Mouse (Mus musculus): Measurements from ENCODE around the gene Ppfia4.

Ppfia4 gene

GRCm38 (mm10) chr1:134332770-134333271 lies at the start of gene Ppfia4:
TSS of gene Ppfia4 (minus strand) at chr1:134332928.
- no peak for DNase-seq (ENCODE audit: low spot score)

DNA sequence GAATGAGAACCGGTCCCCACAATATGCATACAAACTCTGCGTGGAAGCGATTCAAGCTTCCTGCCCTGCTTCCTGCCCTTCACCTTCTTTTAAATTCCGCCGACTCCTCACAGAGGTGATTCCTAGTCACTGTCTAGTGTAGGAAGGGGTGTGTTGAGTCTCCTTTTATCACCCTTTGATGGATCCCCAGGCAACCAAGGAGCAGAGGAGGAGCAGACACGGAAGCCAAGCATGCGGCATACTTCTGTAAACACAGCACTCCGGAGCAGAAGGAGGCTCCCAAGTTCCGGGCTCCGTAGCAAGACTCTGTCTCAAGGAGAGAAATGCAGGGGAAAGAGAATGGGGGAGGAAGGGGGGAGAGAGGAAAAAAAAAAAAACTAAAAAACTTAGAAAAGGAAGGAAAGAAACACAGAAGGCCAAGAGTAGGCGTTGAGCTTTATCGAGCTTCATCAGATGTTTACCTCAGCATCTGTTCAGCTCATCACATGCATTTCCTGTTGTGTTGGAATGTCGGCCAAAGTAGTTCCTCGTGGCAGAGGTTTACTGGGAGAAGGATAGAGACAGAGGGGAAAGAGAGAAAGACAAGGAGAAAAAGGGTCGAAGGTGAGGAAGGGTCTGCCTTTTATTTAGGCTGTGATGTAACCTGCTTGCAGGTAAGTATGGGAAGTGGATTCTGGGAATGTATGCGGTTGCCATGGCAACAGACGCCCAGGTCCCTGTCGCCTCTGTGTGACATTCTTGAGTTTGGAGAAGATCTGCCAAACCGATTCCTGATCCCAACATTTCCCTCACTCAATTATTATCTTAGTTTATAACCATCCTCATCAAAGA lies 49.3 kb upstream of the Ppfia4 start:
- DNase-seq (ENCODE audit: low spot score) = no peak

DNA sequence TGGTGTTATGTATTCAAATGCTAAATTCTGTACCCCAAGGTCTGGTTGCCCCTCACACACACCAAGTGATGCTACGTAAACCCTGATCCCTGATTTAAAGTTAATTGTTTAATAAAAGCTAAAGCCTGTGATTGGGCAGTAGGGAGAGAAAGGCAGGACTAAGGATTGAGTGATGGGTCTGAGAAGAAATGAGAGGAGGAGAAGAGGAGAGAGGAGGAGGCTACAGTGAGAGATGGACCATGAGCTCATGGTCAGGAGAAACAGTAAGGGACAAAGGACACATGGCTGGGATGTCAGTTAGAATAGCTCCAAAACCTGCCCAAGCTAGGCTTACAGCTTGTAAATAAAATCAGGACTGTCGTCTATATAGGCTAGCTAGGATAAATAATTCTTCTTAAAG lies 48.3 kb upstream of the Ppfia4 start:
- no peak for DNase-seq (ENCODE audit: low spot score)

DNA sequence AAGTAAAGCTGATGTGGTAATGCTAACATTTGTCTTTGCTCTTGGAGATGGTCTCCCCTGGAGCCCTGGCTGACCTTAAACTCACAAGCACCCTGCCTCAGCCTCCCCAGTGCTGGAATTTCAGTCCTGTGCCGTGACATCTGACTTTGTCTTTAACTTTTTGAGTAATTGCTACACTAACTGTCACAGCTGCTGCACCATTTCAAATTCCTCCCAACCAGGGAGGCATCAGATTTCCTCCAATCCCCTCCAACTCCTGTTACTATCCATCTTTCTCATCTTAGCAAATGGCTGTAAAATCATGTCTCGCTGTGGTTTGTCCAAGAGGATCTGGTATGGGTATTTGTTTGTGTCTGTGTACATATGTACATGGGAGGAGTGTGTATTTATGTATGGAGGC lies 41.4 kb upstream of the Ppfia4 start:
- DNase-seq (ENCODE audit: low spot score) = no peak

DNA sequence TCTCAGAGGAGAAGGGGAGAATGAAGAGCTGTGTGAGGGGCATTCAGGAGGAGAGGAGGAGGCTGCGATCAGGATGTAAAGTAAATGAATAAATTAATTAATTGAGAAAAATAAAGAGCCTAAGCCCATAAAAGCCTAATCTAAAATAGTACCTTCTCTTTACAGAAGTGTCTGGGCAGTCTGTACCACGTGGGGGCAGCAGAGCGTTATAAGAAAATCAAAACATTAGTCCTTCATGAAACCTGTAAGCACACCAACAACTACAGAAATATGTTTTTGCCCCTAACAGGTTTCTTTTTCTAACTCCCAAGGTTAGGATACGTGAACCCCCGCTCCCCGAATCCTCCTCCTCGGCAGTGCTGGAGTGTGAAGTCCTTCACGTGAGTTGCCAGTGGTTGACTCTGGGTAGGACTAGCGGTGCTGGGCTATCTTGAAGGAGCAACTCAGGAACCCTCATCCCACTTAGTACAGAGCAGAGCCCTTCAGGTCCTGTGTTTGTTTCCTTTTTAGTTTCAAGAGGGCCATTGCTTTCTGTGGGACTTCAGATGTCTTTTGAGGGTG lies 36.1 kb upstream of the Ppfia4 start:
- DNase-seq (ENCODE audit: low spot score) = peak; percentile 64

DNA sequence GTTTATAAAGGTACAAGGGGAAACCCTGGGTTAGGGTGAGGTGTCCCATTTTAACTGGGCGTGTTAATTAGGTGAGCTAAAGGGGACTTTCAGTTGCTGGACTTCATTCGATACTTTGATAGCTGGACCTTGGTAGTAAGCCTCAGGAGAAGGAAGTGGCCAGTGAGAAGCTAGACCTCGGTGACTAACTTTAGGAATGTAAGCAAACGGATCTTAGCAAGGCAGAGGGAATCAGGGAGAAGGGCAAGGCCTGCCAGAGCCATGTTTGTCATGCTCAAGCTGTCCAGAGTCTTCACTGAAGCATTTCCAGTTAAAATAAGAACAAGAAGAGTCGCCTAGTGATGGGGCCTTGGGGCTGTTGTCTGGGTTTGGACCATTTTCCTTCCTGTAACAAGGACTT lies 32.8 kb upstream of the Ppfia4 start:
- DNase-seq (ENCODE audit: low spot score) = no peak

DNA sequence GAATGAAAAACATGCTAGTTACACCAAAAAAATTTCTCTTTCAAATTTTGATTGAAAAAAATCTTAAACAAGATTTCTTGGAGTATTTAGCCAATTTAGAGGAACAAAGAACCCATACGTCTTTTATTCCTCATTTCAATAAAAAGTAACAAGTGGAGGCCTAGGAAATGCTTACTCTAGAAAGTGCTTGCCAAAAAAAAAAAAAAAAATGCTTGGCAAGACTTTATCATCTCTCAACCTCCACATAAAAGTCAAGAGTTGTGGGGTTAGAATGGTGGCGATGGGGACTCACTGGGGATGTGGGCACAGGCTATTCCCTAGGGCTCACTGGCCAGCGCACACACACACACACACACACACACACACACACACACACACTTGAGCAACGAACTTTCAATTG lies 30.5 kb upstream of the Ppfia4 start:
- DNase-seq (ENCODE audit: low spot score) = no peak

DNA sequence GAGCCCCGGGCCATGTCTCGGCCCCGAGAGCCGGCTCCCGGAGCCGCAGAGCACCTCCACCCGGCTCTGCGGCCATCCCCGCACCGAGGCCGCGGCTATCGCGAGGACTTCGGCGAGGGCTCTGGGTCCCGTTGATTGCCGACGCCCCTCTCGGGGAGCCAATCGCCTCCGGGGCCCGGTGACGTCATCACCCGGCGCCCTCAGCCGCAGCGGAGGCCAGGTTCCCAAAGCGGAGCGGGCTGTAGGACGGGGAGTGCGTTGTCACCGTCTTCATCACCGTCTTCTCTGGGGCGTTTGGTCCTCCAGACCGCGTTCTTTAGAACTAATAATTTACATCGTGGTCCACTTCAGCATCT lies 29.1 kb upstream of the Ppfia4 start, which contains the start of gene Tmem183a:
TSS of gene Tmem183a (minus strand) at position 123 of the 356 bp plus-strand sequence.
- peak; percentile 97 for DNase-seq (ENCODE audit: low spot score)

DNA sequence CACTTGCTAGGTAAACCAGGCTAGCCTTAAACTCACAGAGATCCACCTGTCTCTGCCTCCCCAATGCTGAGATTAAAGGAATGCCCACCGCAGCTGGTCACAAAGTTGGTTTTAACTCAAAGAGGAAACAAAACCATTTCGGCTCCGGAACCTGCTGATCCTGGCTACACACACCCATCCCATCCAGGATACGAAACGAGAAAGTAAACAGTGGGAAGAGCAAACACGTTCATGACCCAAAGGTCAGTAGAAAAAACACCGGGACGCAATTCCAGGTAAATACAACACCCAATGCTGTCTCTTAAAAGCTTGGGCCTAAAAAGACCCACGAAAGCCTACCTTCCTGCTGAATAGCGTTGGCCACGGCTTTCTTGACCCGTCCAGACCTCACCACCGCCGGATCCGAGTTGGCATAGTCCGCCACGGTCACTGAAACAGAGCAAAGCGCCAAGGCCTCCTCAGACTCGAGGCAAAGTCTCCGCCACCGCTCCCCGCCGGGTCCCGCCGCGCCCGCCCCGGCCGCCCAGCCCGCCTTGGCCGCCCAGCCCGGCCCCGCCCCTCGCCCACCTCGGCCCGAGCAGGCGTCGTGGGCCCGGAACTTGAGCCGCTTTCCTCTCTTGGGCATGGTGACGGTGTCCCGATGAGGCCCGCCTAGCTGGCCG lies 28.6 kb upstream of the Ppfia4 start:
- DNase-seq (ENCODE audit: low spot score) = peak; percentile 7

DNA sequence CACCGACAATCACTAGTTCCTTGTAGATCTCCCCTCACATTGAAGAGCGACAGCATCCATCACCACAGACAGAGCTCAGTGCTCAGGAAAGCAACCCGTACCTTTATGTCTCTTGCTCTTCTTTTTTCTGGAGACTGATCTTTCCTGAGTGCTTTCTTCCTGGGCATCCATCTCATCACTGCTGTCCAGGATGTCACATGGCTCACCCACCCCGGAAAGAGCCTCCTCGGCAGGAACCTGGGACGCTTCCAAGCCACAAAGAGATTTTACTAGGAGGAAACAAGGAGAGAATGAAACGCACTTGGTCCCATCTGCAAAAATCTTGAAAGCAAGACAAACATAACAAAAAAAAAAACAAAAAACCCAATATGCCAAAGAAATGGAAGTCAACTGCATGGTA lies 27.9 kb upstream of the Ppfia4 start:
- DNase-seq (ENCODE audit: low spot score) = no peak

- DNase-seq (ENCODE audit: low spot score) = no peak
Observed at GRCm38 (mm10) chr1:134357461-134357860, 24.7 kb upstream of the Ppfia4 start.

GRCm38 (mm10) chr1:134353326-134353725 lies 20.6 kb upstream of the Ppfia4 start:
- DNase-seq (ENCODE audit: low spot score) = no peak

- DNase-seq (ENCODE audit: low spot score) = no peak
Observed at GRCm38 (mm10) chr1:134347791-134348190, 15.1 kb upstream of the Ppfia4 start.

- no peak for DNase-seq (ENCODE audit: low spot score)
Observed at GRCm38 (mm10) chr1:134345075-134345474, 12.3 kb upstream of the Ppfia4 start.

DNA sequence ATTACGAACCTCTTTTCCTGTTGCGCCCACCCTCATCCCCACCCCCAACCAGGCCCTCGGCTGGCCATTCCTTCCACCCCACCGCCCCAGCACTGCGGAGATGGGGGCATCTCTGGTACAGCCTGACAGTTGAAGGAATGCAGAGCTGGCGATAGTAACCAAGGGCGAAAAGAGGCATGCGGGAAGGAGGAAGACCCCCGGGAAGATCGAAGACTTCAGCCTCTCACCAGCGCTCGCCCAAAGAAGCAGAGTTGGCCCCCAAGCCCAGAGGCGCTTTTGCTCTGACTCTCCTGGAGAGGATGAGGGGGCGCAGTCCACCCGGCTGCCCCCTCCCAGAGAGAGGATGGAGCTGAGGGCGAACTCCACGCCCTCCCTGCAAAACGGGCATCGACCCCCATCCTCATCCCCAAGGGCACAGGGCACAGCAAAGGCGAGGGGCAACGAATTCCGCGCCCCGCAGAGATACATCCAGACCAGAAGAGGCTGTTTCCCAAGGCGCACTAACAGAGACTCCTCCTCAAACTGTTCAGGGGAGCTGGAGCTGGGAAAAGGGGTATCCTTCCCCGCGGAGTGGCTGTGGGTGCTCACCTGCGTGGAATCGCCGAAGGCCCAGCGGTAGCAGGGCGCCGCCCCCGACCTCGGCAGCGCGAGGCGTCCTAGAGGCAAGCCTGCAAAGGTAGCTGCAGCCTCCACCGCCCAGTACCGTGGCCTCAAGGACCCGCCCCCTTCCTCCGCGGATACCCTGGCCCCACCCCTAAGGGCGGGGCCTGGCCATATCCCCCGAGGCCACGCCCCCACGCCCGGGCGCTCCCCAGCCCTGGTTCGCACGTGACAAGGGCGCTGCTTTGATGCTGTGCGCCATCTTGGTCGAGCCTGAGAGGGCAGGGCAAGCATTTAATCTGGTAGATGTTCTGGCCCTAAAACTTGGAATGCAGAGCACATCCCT lies 11.6 kb upstream of the Ppfia4 start:
- DNase-seq (ENCODE audit: low spot score) = peak; percentile 69

DNA sequence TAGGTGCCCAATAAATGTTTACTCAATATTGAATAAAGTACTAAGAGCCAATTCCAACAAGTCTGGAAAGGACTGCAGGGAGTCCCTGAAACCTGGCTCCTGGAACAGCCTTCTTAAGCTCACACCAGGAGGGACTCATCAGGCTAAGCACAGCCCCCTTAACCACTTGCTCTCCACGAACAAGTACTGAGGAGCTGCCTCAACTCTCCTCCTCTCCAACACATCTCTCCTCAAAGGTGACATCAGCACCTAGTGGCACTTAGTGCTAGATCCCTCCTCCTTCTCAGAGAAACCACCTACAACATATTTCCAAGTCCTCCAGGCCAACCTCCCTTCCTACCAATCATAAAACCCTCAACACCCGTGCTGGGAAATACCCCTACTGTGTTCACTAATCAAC lies 10.8 kb upstream of the Ppfia4 start:
- DNase-seq (ENCODE audit: low spot score) = no peak

- DNase-seq (ENCODE audit: low spot score) = no peak
Observed at GRCm38 (mm10) chr1:134342781-134343310, 10.1 kb upstream of the Ppfia4 start.

DNA sequence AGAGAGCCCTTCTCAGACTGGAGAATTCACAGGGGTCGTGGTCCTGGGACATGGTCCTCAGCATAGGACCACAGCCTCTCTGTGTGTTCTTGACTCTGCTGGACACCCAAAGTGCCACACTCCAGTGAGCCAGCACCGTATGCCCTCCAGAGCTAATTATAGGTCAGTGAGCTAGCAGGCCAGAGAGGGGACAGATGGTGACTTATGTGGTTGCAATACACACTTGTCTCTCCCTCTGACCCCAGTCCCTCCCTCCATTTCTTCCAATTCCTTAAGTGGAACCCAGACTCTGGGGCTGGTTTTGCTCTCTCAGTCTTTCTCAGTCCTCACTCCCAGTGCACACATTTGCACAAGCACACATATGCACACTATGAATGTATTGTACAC lies 9.5 kb upstream of the Ppfia4 start:
- no peak for DNase-seq (ENCODE audit: low spot score)

GRCm38 (mm10) chr1:134341641-134342277 lies 9.0 kb upstream of the Ppfia4 start:
- no peak for DNase-seq (ENCODE audit: low spot score)

- DNase-seq (ENCODE audit: low spot score) = no peak
Observed at GRCm38 (mm10) chr1:134339757-134340619, 7.3 kb upstream of the Ppfia4 start.
